Mouse (Mus musculus): Measurements from ENCODE around the gene Prrg2. TPM values are rescaled to one million over a fixed set of nuclear protein-coding genes. Genes with fewer than 3 reads are reported as not detected.

Gene Prrg2
- polyA plus RNA-seq, 1 experiment, result 3.0 TPM

DNA sequence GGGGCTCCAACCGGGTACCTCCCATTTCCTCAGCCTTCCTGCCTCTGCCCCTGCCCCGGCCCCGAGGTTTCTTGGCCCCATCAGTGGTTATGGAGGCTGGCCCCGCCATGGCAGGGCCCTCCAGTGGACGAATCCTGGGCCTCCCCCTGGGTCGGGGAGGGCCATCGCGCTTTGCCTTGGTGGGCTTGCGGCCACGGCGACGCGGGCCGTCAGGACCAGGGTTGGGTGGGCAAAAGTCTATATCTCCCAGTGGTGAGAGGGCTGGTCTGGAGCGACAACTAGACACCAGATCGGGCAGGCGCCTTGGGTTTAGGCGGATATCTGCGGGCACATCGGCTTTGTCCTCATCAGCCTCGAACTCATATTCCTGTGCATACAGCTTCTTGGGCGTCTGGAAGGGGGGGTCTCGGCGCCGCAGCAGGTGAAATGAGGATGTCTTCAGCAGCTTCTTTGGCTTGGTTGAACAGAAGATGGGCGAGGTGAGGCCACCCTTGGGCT, 15.6 kb downstream of the Prrg2 start:
- peaks cover 79% of the 10 kb centered on the region for H3K36me3 ChIP-seq (ENCODE audit: control insufficient read depth)
- no peaks in the 10 kb centered on the region for H3K27me3 ChIP-seq (ENCODE audit: control insufficient read depth)
- H3K4me1 ChIP-seq (ENCODE audit: control insufficient read depth), result peaks cover 13% of the 10 kb centered on the region
- no peak for TF ChIP-seq GATA1 (IDR thresholded peaks at IDR 0.05; ENCODE audit: low read length)
- TF ChIP-seq TAL1 (IDR thresholded peaks at IDR 0.05; ENCODE audit: low read length), result no peak
- no peaks in the 10 kb centered on the region for H3K9me3 ChIP-seq (ENCODE audit: control insufficient read depth, low read length)
- no peak overlapping the region for H3K4me3 ChIP-seq (replicated peaks)

- Histone ChIP-seq H3K4me1 (ENCODE audit: control insufficient read depth) (peaks cover under 1% of the 10 kb centered on the region), H3K36me3 (ENCODE audit: control insufficient read depth) (peaks cover 90% of the 10 kb centered on the region), H3K4me3 (replicated peaks) (no peak overlapping the region), H3K9me3 (ENCODE audit: control insufficient read depth, low read length) (no peaks in the 10 kb centered on the region), H3K27me3 (ENCODE audit: control insufficient read depth) (no peaks in the 10 kb centered on the region)
- no peak for TF ChIP-seq GATA1 (IDR thresholded peaks at IDR 0.05; ENCODE audit: low read length)
- TF ChIP-seq TAL1 (IDR thresholded peaks at IDR 0.05; ENCODE audit: low read length), result no peak
These were observed 16.7 kb downstream of the Prrg2 start for GRCm38 (mm10) chr7:45045741-45046140.

DNA sequence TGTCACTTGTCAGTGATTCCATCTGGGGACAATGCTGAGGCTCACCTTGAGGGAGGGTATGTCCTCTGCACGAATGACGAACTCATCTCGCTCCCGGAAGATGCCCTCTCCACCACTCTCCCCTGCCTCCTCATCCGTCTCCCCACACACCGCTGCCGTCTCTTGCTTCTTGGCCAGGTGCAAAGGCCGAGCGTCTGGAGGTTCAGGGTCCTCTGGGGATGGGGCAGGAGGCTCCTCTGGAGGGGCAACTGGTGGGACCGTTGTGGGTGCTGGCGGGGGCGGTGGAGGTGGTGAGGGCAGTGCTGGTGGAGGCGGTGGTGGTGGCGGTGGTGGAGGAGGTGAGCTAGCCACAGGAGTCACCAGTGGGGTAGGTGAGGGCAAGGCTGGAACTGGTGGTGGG, 19.2 kb downstream of the Prrg2 start:
- peaks cover 87% of the 10 kb centered on the region for H3K36me3 ChIP-seq (ENCODE audit: control insufficient read depth)

DNA sequence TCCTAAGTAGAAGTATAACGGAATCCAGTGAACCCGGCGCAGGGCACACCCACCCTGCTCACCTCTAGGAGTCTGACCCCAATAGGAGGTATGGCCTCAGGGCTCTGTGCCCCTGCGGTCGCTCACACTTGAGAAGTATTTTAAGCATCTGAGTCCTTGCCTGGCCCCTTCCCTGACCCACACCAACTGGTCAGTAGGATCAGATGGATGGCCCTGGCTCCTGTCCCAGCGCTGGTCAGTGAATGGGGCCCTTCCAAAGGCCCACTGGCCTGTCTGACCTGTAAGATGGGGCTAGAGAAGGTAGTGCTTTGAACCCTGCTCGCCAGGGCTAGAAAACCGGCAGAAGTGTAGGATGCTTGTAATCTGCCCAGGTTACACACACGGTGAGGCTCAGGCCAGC, 21.6 kb downstream of the Prrg2 start:
- no peak for TF ChIP-seq GATA1 (IDR thresholded peaks at IDR 0.05; ENCODE audit: low read length)
- no peak for TF ChIP-seq TAL1 (IDR thresholded peaks at IDR 0.05; ENCODE audit: low read length)
- Histone ChIP-seq H3K36me3 (ENCODE audit: control insufficient read depth) (peaks cover 79% of the 10 kb centered on the region), H3K27me3 (ENCODE audit: control insufficient read depth) (no peaks in the 10 kb centered on the region), H3K4me1 (ENCODE audit: control insufficient read depth) (peaks cover 2% of the 10 kb centered on the region), H3K4me3 (replicated peaks) (no peak overlapping the region), H3K9me3 (ENCODE audit: control insufficient read depth, low read length) (no peaks in the 10 kb centered on the region)

More for the DNA sequence above, 19.2 kb downstream of the Prrg2 start:
- no peaks in the 10 kb centered on the region for H3K27me3 ChIP-seq (ENCODE audit: control insufficient read depth)
- H3K9me3 ChIP-seq (ENCODE audit: control insufficient read depth, low read length), result no peaks in the 10 kb centered on the region
- TF ChIP-seq TAL1 (IDR thresholded peaks at IDR 0.05; ENCODE audit: low read length), result no peak
- no peak for TF ChIP-seq GATA1 (IDR thresholded peaks at IDR 0.05; ENCODE audit: low read length)
- H3K4me1 ChIP-seq (ENCODE audit: control insufficient read depth), result no peaks in the 10 kb centered on the region
- H3K4me3 ChIP-seq (replicated peaks), result no peak overlapping the region

DNA sequence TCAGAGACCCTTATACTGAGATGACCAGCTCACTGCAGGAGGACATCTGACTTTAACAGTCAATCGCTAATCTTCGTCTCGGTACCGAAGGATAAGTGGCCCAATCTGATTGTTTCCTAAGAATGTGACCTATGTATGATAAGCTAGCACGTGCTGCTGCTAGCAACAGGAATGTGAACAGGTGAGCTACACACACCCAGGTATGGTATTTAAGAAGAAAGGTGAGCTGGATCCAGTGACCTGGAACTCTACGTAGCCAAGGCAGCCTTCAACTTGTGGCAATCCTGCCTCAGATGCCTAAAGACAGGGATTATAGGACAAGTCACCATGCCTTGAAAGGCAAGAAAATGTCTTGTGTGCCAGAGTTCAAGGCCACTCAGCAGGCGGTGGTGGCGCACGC, 24.1 kb downstream of the Prrg2 start:
- Histone ChIP-seq H3K27me3 (ENCODE audit: control insufficient read depth) (no peaks in the 10 kb centered on the region), H3K4me1 (ENCODE audit: control insufficient read depth) (peaks cover 2% of the 10 kb centered on the region), H3K36me3 (ENCODE audit: control insufficient read depth) (peaks cover 85% of the 10 kb centered on the region), H3K4me3 (replicated peaks) (no peak overlapping the region), H3K9me3 (ENCODE audit: control insufficient read depth, low read length) (no peaks in the 10 kb centered on the region)
- no peak for TF ChIP-seq GATA1 (IDR thresholded peaks at IDR 0.05; ENCODE audit: low read length)
- no peak for TF ChIP-seq TAL1 (IDR thresholded peaks at IDR 0.05; ENCODE audit: low read length)

DNA sequence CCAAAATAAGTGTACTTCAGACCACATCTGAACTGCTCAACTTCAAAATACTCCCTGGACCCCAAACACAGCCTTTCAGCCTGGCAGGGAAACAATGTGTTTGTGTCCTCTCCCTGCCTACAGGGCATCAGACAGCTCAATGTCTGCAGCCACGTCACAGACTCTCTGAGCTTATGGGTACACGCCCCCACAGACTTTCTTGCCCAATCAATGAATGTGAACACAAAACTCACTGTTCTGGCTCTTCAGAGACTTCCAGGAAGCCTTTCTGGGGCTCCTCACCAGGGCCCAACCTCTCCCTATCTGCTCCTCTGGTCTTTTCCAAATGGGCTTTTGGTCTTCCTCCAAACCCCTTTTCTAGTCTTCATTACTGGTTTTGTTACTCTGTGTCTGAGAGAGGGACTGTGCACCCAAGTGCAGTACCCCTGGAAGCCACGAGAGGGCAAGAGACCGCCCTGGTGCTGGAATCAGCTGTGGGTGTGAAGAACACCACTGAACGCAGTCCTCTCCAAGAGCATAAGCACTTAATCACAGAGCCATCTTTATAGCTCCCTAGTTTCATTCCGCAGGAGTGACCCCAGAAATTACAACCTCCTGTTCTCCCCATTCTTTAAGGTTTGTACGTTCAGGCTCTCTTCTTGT, 24.6 kb downstream of the Prrg2 start:
- Histone ChIP-seq H3K4me1 (ENCODE audit: control insufficient read depth) (peaks cover 2% of the 10 kb centered on the region), H3K9me3 (ENCODE audit: control insufficient read depth, low read length) (no peaks in the 10 kb centered on the region), H3K36me3 (ENCODE audit: control insufficient read depth) (peaks cover 84% of the 10 kb centered on the region), H3K4me3 (replicated peaks) (no peak overlapping the region), H3K27me3 (ENCODE audit: control insufficient read depth) (no peaks in the 10 kb centered on the region)
- TF ChIP-seq TAL1 (IDR thresholded peaks at IDR 0.05; ENCODE audit: low read length) (no peak), GATA1 (IDR thresholded peaks at IDR 0.05; ENCODE audit: low read length) (no peak)

- Histone ChIP-seq H3K9me3 (ENCODE audit: control insufficient read depth, low read length) (no peaks in the 10 kb centered on the region), H3K36me3 (ENCODE audit: control insufficient read depth) (peaks cover 79% of the 10 kb centered on the region), H3K27me3 (ENCODE audit: control insufficient read depth) (no peaks in the 10 kb centered on the region), H3K4me1 (ENCODE audit: control insufficient read depth) (peaks cover 2% of the 10 kb centered on the region), H3K4me3 (replicated peaks) (no peak overlapping the region)
- no peak for TF ChIP-seq TAL1 (IDR thresholded peaks at IDR 0.05; ENCODE audit: low read length)
- no peak for TF ChIP-seq GATA1 (IDR thresholded peaks at IDR 0.05; ENCODE audit: low read length)
These were observed 25.8 kb downstream of the Prrg2 start for GRCm38 (mm10) chr7:45036702-45037101.

- TF ChIP-seq TAL1 (IDR thresholded peaks at IDR 0.05; ENCODE audit: low read length), result no peak
- no peak for TF ChIP-seq GATA1 (IDR thresholded peaks at IDR 0.05; ENCODE audit: low read length)
- Histone ChIP-seq H3K4me3 (replicated peaks) (no peak overlapping the region), H3K36me3 (ENCODE audit: control insufficient read depth) (peaks cover 79% of the 10 kb centered on the region), H3K9me3 (ENCODE audit: control insufficient read depth, low read length) (no peaks in the 10 kb centered on the region), H3K27me3 (ENCODE audit: control insufficient read depth) (no peaks in the 10 kb centered on the region), H3K4me1 (ENCODE audit: control insufficient read depth) (peaks cover 5% of the 10 kb centered on the region)
These were observed 26.8 kb downstream of the Prrg2 start for GRCm38 (mm10) chr7:45035631-45036030.

DNA sequence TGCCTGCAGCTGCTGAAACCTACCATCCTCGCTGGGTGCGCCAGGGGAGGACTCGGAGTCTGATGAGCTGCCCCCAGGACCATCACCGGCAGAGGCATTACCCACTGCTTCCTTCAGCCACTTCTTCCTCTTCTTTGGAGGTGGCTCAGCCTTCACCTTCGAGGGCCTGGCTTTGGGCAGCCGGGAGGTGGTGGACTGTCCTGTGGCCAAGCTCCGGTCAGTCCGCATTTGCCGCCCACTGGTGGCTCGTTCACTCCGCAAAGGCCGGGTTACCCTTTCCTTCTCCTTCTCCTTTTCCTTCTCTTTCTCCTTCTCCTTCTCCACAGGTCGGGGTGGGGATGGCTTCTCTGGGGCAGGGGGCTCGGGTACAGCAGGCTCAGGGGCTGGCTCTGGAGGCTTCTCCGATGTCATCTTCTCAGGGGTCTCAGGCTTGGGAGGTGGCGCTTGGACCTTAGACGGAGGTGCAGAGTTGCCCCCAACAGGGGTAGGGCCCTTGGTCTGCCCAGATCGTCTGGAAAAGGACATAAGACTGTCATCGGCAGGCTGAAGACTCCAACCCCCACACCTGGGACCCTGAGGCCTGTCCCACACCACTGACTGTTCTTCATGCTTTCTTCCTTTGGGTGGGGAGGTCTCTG, 28.6 kb downstream of the Prrg2 start:
- Histone ChIP-seq H3K4me1 (ENCODE audit: control insufficient read depth) (peaks cover 22% of the 10 kb centered on the region), H3K9me3 (ENCODE audit: control insufficient read depth, low read length) (no peaks in the 10 kb centered on the region), H3K4me3 (replicated peaks) (no peak overlapping the region), H3K36me3 (ENCODE audit: control insufficient read depth) (peaks cover 81% of the 10 kb centered on the region), H3K27me3 (ENCODE audit: control insufficient read depth) (no peaks in the 10 kb centered on the region)
- TF ChIP-seq TAL1 (IDR thresholded peaks at IDR 0.05; ENCODE audit: low read length), result no peak
- TF ChIP-seq GATA1 (IDR thresholded peaks at IDR 0.05; ENCODE audit: low read length), result no peak
